Mouse (Mus musculus) hindbrain, embryonic 16.5 days (tissue): ENCODE measurements around the gene Tmem128. TPM values are rescaled to one million over a fixed set of nuclear protein-coding genes. Genes with fewer than 3 reads are reported as not detected.

Experiments used
- ATAC-seq: fragments of 200-750 bp; cut with Nextera tagmentation; 2 replicates; pipeline ENCODE4 v1.8.0; 2017; ENCODE audit warnings: moderate TSS enrichment, moderate library complexity
- H3K27ac ChIP-seq: fragments of 300-500 bp; sonication (generic); 2 replicates; pipeline ENCODE4 v1.5.1; 2014; ENCODE audit warnings: low read depth, mild to moderate bottlenecking, control low read depth, low read length, moderate library complexity
- H3K27me3 ChIP-seq: fragments of 300-500 bp; sonication (generic); replicated peaks from 2 replicates; pipeline ENCODE4 v1.6.1; 2014; ENCODE audit warnings: low read length; ENCODE audit not compliant: control insufficient read depth, insufficient read depth
- H3K36me3 ChIP-seq: fragments of 300-500 bp; sonication (generic); 2 replicates; pipeline ENCODE4 v1.6.1; 2014; ENCODE audit warnings: mild to moderate bottlenecking, low read length, moderate library complexity, mixed read lengths; ENCODE audit not compliant: control insufficient read depth, insufficient read depth
- H3K4me1 ChIP-seq: fragments of 300-500 bp; sonication (generic); 2 replicates; pipeline ENCODE4 v1.6.1; 2014; ENCODE audit warnings: low read depth, low read length; ENCODE audit not compliant: control insufficient read depth, insufficient read depth
- H3K4me2 ChIP-seq: fragments of 300-500 bp; sonication (generic); 2 replicates; pipeline ENCODE4 v1.6.1; 2014; ENCODE audit warnings: mild to moderate bottlenecking, low read length, control low read depth, moderate library complexity
- H3K4me3 ChIP-seq: fragments of 300-500 bp; sonication (generic); 2 replicates; pipeline ENCODE4 v1.5.1; 2014; ENCODE audit warnings: mild to moderate bottlenecking, low read length, control low read depth, moderate library complexity
- H3K9ac ChIP-seq: fragments of 300-500 bp; sonication (generic); 2 replicates; pipeline ENCODE4 v1.6.1; 2014; ENCODE audit warnings: low read depth, mild to moderate bottlenecking, control low read depth, low read length, moderate library complexity
- H3K9me3 ChIP-seq: fragments of 300-500 bp; sonication (generic); 2 replicates; pipeline ENCODE4 v1.6.1; 2014; ENCODE audit warnings: mild to moderate bottlenecking, low read length, moderate library complexity; ENCODE audit not compliant: control insufficient read depth
- WGBS: fragments of 180-500 bp; shearing (Covaris S2); extraction: QIAGEN DNeasy Blood & Tissue Kit; methylation state at CpG from one replicate; pipeline ENCODE4 v1.1.7; 2014; 5-methylcytosine and 5-hydroxymethylcytosine counted together
- polyA plus RNA-seq: library from polyadenylated mRNA; unstranded; fragments of >200 nt; fragmentation: Nextera tagmentation; extraction: Ambion mirVana; gene quantifications from 2 replicates; pipeline ENCODE4 v1.2.1, GENCODE M21; 2015

Tmem128 gene
- polyA plus RNA-seq, 1 experiment from 2014 or later, result 89.3 TPM

DNA sequence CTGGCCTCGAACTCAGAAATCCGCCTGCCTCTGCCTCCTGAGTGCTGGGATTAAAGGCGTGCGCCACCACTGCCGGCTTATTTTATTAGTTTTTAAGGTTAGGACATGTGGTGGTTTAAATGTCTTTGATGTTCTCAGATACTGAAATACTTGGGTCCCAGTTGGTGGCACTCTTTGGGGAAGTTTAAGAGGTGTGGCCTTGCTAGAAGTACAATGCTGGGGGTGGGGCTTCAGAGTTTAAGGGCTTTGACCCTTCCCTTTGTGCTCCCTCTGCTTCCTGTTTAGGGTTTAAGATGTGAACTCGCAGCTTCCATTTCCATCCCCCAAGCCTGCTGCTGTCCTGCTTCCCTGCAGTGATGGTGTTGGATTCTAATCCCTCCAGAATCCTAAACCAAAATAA lies 18.0 kb upstream of the Tmem128 start:
- 81% methylated on average over 6 of the region's 6 CpGs for WGBS
- no peak for ATAC-seq
- H3K27ac ChIP-seq, result no peak overlapping the region
- H3K4me2 ChIP-seq, result no peak overlapping the region
- H3K9ac ChIP-seq, result no peak overlapping the region
- H3K27me3 ChIP-seq, result no peaks in the 10 kb centered on the region
- no peaks in the 10 kb centered on the region for H3K9me3 ChIP-seq
- no peaks in the 10 kb centered on the region for H3K4me1 ChIP-seq
- H3K4me3 ChIP-seq, result no peak overlapping the region
- H3K36me3 ChIP-seq, result no peaks in the 10 kb centered on the region

DNA sequence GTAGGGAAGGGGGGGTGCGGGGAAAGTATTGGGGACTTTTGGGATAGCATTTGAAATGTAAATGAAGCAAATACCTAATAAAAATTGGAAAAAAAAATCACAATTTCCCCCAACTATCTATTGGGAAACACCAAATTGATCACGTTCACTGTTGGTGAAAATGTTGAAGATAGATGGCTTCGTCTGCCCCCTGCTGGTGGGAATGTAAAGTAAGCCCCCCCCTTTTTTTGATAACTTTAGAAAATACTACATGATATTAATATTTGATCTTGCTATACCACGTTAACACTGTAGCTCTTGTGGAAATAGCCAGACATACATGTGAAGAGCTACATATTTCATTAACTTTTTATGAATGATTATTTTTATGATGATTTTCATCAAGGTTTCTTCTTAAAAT lies 4.8 kb upstream of the Tmem128 start:
- 39% methylated on average over 4 of the region's 4 CpGs for WGBS
- no peak overlapping the region for H3K4me2 ChIP-seq
- H3K36me3 ChIP-seq, result no peaks in the 10 kb centered on the region
- H3K4me3 ChIP-seq, result no peak overlapping the region
- no peak for ATAC-seq
- H3K4me1 ChIP-seq, result no peaks in the 10 kb centered on the region; the same call in 1 of the 2 replicates
- no peaks in the 10 kb centered on the region; the same call in 1 of the 2 replicates for H3K27me3 ChIP-seq
- no peak overlapping the region for H3K9ac ChIP-seq
- H3K9me3 ChIP-seq, result no peaks in the 10 kb centered on the region
- no peak overlapping the region for H3K27ac ChIP-seq

DNA sequence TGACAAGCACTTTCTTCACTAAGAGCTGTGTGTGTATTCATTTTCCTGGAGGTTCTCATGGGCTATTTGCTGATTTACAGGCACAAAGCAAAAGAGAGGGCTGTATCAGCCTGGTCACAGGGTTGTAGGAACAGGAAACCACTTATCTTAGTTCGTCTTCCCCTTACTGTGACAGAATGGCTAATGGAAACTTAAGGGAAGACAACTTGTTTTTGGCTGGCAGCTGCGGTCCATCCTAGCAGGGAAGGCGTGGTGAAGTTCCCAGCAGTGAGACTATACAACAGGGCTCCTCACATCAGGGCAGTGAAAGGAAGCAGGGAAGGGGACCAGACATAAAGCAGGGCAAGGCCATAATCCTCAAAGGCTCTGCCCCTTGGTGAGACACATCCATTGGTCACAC lies 4.3 kb upstream of the Tmem128 start:
- H3K4me2 ChIP-seq, result no peak overlapping the region
- H3K4me1 ChIP-seq, result no peaks in the 10 kb centered on the region; the same call in 1 of the 2 replicates
- H3K27me3 ChIP-seq, result no peaks in the 10 kb centered on the region; the same call in 1 of the 2 replicates
- no peak overlapping the region for H3K9ac ChIP-seq
- WGBS, result 79% methylated on average over 3 of the region's 3 CpGs
- no peaks in the 10 kb centered on the region for H3K36me3 ChIP-seq
- no peak overlapping the region for H3K27ac ChIP-seq
- H3K9me3 ChIP-seq, result no peaks in the 10 kb centered on the region
- ATAC-seq, result no peak
- H3K4me3 ChIP-seq, result no peak overlapping the region

DNA sequence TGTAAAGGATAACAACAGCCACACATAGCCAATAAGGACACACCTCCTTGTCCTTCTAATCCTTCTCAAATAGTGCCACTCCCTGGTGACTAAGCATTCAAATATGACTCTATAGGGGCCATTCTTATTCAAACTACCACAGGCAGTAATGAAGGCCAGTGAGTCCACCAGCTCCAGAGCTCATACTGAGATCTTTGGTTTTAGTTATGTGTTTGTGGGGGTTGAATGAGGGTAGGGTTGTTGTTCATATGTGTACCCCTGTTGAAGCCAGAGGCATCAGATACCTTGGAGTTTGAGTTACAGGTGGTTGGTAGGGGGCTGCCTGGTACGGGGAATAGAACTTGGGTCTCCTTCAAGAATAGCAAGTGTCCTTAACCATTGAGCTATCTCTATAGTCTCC lies 3.4 kb upstream of the Tmem128 start:
- H3K27me3 ChIP-seq, result no peaks in the 10 kb centered on the region; the same call in 1 of the 2 replicates

DNA sequence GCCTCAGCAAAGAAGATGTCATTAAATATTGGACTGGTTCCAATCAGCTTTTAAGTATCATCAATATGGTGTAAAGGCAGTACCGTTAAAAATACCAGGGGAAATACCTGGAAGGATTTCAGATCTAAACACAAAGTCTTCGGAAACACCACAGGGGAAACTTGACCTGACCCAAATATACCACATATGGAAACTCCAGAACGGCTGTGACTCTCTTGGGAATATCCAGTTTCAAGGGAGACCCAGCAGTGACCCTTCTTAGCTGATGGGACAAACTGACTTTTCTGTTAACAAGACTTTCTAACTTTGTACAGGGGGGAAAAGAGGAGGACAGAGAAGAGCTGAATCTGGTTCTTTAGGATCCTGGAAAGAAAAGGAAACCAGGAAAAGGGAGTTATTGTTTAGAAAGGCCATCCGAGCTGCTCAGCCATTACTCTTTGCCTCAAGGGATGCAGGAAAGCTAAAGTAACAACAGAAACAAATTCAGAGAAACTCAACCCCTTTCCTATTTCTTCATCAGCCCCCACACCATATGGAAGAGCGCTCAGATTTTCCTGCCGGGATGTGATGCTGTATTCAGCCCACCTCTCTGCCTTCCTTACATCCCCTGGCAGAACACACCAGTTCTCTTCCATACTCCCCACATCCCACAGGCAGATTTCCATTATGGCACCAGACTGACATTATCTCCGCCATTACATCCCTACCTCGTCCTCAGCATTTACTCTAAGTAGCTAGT lies 1.8 kb upstream of the Tmem128 start:
- Histone ChIP-seq H3K4me2 (no peak overlapping the region), H3K27me3 (no peaks in the 10 kb centered on the region; the same call in 1 of the 2 replicates), H3K27ac (no peak overlapping the region), H3K36me3 (peaks cover 5% of the 10 kb centered on the region; the same call in 1 of the 2 replicates), H3K9me3 (no peaks in the 10 kb centered on the region), H3K4me1 (peaks cover 6% of the 10 kb centered on the region), H3K4me3 (no peak overlapping the region), H3K9ac (no peak overlapping the region)
- no peak for ATAC-seq
- WGBS, result 81% methylated on average over 8 of the region's 8 CpGs

More for the DNA sequence above, 3.4 kb upstream of the Tmem128 start:
- Histone ChIP-seq H3K4me1 (peaks cover 6% of the 10 kb centered on the region), H3K9me3 (no peaks in the 10 kb centered on the region), H3K36me3 (no peaks in the 10 kb centered on the region), H3K4me3 (no peak overlapping the region), H3K27ac (no peak overlapping the region), H3K9ac (no peak overlapping the region), H3K4me2 (no peak overlapping the region)
- 85% methylated on average over 1 of the region's 1 CpGs for WGBS
- no peak for ATAC-seq

DNA sequence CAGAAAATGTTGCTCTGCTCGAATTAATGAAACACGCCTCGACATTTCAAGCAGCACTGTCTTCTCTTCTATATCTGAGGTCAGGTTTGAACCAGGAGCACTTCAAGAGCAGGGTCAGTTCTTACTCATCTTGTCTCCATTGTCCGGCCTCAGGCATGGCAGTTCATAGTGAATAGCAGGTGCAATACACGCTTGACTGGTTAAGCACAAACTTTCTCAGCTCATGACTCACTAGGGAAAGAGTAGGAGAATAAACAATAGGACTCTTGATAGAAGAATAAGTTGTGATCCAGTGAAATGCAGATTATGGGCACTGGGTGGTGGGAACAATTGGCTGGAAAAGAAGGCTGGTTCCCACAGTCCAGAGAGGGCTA lies 1.2 kb upstream of the Tmem128 start:
- WGBS, result 76% methylated on average over 5 of the region's 5 CpGs
- no peaks in the 10 kb centered on the region for H3K9me3 ChIP-seq

DNA sequence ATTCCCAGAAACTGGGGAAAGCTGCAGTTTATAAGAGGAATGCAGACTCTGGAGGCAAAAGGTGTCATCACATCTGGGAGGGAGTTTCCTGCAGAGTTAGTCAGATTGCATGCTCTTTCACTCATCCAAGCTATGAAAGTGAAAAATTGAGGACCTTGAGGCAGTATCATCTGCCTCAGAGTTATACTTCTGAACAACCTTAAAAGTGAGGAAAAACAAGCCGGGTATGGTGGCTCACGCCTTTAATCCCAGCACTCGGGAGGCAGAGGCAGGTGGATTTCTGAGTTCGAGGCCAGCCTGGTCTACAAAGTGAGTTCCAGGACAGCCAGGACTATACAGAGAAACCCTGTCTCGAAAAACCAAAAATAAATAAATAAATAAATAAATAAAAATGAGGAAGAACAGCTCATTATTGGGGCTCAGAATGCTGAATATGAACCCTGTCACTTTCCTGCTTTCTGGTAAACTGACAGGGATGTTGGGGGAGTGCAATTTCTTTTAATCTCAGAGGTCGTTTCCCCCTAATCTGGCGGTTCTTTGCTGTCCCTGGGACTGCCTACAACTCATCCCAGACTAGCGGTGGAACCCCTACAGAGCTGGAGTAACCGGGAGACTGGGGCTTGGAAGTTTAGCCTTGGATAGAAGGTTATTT lies 404 bp upstream of the Tmem128 start:
- Histone ChIP-seq H3K27me3 (no peaks in the 10 kb centered on the region; the same call in 1 of the 2 replicates), H3K4me1 (peaks cover 6% of the 10 kb centered on the region), H3K27ac (peak overlapping the region; percentile 77), H3K9ac (peak overlapping the region; percentile 81), H3K36me3 (peaks cover 11% of the 10 kb centered on the region), H3K4me2 (peak overlapping the region; percentile 77), H3K4me3 (peak overlapping the region; percentile 71), H3K9me3 (no peaks in the 10 kb centered on the region)
- no peak for ATAC-seq
- 46% methylated on average over 9 of the region's 9 CpGs for WGBS

More for the DNA sequence above, 1.2 kb upstream of the Tmem128 start:
- no peak overlapping the region for H3K9ac ChIP-seq
- peaks cover 11% of the 10 kb centered on the region; the same call in 1 of the 2 replicates for H3K36me3 ChIP-seq
- no peaks in the 10 kb centered on the region; the same call in 1 of the 2 replicates for H3K27me3 ChIP-seq
- no peak for ATAC-seq
- peaks cover 6% of the 10 kb centered on the region for H3K4me1 ChIP-seq
- H3K4me2 ChIP-seq, result no peak overlapping the region
- no peak overlapping the region for H3K4me3 ChIP-seq
- H3K27ac ChIP-seq, result no peak overlapping the region

DNA sequence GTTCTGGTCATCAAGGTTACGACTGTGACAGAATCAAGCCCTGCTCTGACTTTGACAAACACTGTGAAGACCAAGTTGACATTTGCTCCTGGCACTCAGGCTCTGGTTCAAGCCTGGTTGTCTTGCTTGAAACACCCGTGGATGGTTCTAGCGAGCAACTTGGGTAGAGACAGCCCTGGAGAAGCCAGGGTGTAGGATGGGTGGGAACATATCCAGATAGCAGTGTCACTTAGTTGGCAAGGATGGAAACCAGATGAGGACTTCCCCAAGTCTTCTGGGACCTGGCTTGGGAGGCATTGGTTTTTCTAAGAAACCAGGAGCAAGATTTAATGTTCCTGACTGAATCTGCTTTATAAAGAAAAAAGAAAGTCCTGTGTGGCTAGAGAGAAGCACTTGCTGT lies 11.0 kb downstream of the Tmem128 start:
- Histone ChIP-seq H3K36me3 (peaks cover 22% of the 10 kb centered on the region), H3K27me3 (peaks cover 20% of the 10 kb centered on the region), H3K4me1 (peaks cover 2% of the 10 kb centered on the region), H3K9me3 (no peaks in the 10 kb centered on the region), H3K27ac (no peak overlapping the region), H3K4me2 (no peak overlapping the region), H3K9ac (no peak overlapping the region), H3K4me3 (no peak overlapping the region)
- no peak for ATAC-seq
- WGBS, result 92% methylated on average over 3 of the region's 3 CpGs

DNA sequence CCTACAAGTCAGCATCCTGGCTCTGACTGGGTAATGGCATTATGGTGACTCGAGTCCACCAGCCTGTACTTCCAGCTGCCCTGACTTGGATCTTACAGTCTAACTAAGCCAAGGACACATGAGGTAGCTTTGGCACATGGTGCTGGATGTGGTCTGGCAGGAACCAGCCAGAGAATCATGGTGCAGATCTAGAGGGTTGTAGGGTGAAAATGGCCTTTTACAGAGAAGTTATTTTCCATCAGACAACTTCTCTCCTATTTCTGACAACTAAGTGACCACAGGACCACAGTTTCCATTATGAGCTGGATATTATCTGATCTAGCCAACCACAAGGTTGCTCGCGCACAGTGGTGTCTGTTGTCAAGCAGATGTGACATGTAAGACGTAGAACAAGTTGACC lies 13.8 kb downstream of the Tmem128 start:
- Histone ChIP-seq H3K4me3 (no peak overlapping the region), H3K27me3 (peaks cover 38% of the 10 kb centered on the region), H3K27ac (no peak overlapping the region), H3K4me2 (no peak overlapping the region), H3K9me3 (no peaks in the 10 kb centered on the region), H3K4me1 (peaks cover 12% of the 10 kb centered on the region), H3K9ac (no peak overlapping the region), H3K36me3 (peaks cover 13% of the 10 kb centered on the region)
- 90% methylated on average over 4 of the region's 4 CpGs for WGBS
- ATAC-seq, result no peak
